Mouse (Mus musculus): Measurements from ENCODE around the gene Eif4e. TPM values are rescaled to one million over a fixed set of nuclear protein-coding genes. Genes with fewer than 3 reads are reported as not detected.

The Eif4e gene
- polyA plus RNA-seq, 1 experiment = 193 TPM

DNA sequence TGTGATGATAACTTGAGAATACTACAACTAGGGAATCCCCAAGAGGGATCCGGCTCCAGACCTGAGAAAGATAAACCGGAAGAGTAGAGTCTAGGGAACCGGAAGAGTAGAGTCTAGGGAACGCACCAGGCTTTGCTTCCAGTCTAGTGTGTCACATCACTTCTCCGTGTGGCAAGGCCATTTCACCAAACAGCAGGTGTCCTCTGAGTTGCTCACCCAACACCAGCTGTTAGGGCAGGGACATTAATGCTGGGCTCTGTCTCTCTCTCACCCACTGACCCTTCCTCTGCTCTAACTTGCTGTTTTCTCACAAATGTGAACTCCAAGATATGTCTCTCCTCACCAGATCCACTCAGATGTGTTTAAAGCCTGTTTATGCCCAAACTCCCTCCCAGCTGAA, 82.7 kb downstream of the Eif4e start:
- peaks cover 5% of the 10 kb centered on the region for H3K4me1 ChIP-seq (ENCODE audit: control insufficient read depth, insufficient read depth, low read length)
- H3K27ac ChIP-seq (ENCODE audit: control insufficient read depth, insufficient read depth, low read depth, low read length) = no peak overlapping the region
- peak overlapping the region; percentile 20 for H3K4me3 ChIP-seq (ENCODE audit: control insufficient read depth, low read depth, low read length)
- H3K27me3 ChIP-seq (ENCODE audit: control insufficient read depth, insufficient read depth, low read length) = no peaks in the 10 kb centered on the region
- TF ChIP-seq CTCF (IDR thresholded peaks at IDR 0.05; ENCODE audit: control insufficient read depth, insufficient read depth, insufficient replicate concordance, low read depth, low read length) (no peak), POLR2A (IDR thresholded peaks at IDR 0.05; ENCODE audit: control insufficient read depth, low read depth, low read length) (no peak)
- no peaks in the 10 kb centered on the region for H3K36me3 ChIP-seq (ENCODE audit: control insufficient read depth, insufficient read depth, low read length)

Other genes starting within 250 kb of the Eif4e start
- gene Adh6a, start 212.9 kb upstream of the Eif4e start, polyA plus RNA-seq (2012; rRNA removed) = not detected in 2 replicates
- 0.05 and 0.17 TPM in 2 replicates for gene Adh6b, start 184.4 kb upstream of the Eif4e start, polyA plus RNA-seq (2012; rRNA removed)
- 8.4 and 9.8 TPM in 2 replicates for gene Adh4, start 110.7 kb upstream of the Eif4e start, polyA plus RNA-seq (2012; rRNA removed)
- gene Adh5, start 83.1 kb upstream of the Eif4e start, polyA plus RNA-seq (2012; rRNA removed) = 19.2 and 19.3 TPM in 2 replicates
- 22.7 and 25.7 TPM in 2 replicates for gene Metap1, start 36.7 kb upstream of the Eif4e start, polyA plus RNA-seq (2012; rRNA removed)
- gene Tspan5, start 216.0 kb downstream of the Eif4e start, polyA plus RNA-seq (2012; rRNA removed) = 23.6 and 27.9 TPM in 2 replicates